Comparison of ENCODE assay signal across 9 mouse cellular contexts in the genomic region with DNA sequence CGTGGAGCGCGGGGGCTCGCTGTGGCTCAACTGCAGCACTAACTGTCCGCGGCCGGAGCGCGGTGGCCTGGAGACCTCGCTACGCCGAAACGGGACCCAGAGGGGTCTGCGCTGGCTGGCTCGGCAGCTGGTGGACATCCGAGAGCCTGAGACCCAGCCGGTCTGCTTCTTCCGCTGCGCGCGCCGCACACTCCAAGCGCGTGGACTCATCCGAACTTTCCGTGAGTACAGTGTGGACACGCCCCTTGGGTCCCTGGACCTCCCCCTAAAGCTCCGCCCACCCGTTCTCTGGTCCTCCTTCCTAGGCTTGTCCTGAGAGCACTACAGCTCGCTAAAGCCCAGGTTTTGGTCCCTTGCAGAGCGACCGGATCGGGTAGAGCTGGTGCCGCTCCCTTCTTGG. TPM values are rescaled to one million over a fixed set of nuclear protein-coding genes. Genes with fewer than 3 reads are reported as not detected.
DNase-seq lines count a peak whose midpoint lies in the region; ATAC-seq and TF ChIP-seq lines count a peak whose summit lies in the region.
"Had no signal": no experiment of that assay in that cellular context is flagged by ENCODE, and none has a peak within 500 bp of the region (broad histone marks: within the 10 kb centered on the region; RNA-seq: fewer than 3 reads in every experiment).

No protein-coding gene starts in this region.

- peaks cover 65% of the 10 kb centered on the region for H3K27me3 ChIP-seq in liver, embryonic 11.5 days (replicated peaks; ENCODE audit: control insufficient read depth, insufficient read depth, low read length)
- no peaks in the 10 kb centered on the region; the same call in 1 of the 2 replicates for H3K27me3 ChIP-seq in testis, adult 2 months (ENCODE audit: control insufficient read depth, insufficient read depth, low read length)

- ATAC-seq in liver, embryonic 11.5 days (replicated peaks; ENCODE audit: low FRiP score), result peak; percentile 56
- ATAC-seq in monocyte, adult 5-6 weeks (replicated peaks; ENCODE audit: insufficient number of reproducible peaks, low FRiP score, low TSS enrichment, poor library complexity, severe bottlenecking), result peak; percentile 67

- DNase-seq in 3134 (ENCODE audit: extremely low read depth, insufficient read length, low spot score), result peak; percentile 70
- DNase-seq in NIH3T3 (ENCODE audit: low read depth), result peak; percentile 94
- peak; percentile 79 for DNase-seq in embryo, embryonic 9.5 days (ENCODE audit: extremely low spot score)
- peak; percentile 87 for DNase-seq in heart, adult 8-10 months (ENCODE audit: low spot score)
- peak; percentile 88 to 93 for DNase-seq in kidney, adult 8-10 months
- peak; percentile 86 for DNase-seq in liver, embryonic 11.5 days (ENCODE audit: low spot score)

- H3K4me2 ChIP-seq in liver, embryonic 11.5 days, result peak overlapping the region; percentile 100

- H3K36me3 ChIP-seq in liver, embryonic 11.5 days (ENCODE audit: control insufficient read depth, insufficient read depth, low read length), result no peaks in the 10 kb centered on the region
- H3K36me3 ChIP-seq in testis, adult 2 months (ENCODE audit: control insufficient read depth, insufficient read depth, low read length), result no peaks in the 10 kb centered on the region

- H3K9ac ChIP-seq in liver, embryonic 11.5 days (ENCODE audit: low read depth, low read length), result peak overlapping the region; percentile 42

- peaks cover 48% of the 10 kb centered on the region for H3K4me1 ChIP-seq in liver, embryonic 11.5 days (replicated peaks; ENCODE audit: control insufficient read depth, insufficient read depth, low read length)
- peaks cover 60% of the 10 kb centered on the region for H3K4me1 ChIP-seq in testis, adult 2 months (ENCODE audit: control insufficient read depth, insufficient read depth, low read length)

- WGBS in liver, embryonic 11.5 days, result under 1% methylated on average over 34 of the region's 34 CpGs

- no peak for TF ChIP-seq POLR2A in testis, adult 2 months (IDR thresholded peaks at IDR 0.05; ENCODE audit: control insufficient read depth, low read depth, low read length)

- TF ChIP-seq CTCF in testis, adult 2 months (IDR thresholded peaks at IDR 0.05; ENCODE audit: control insufficient read depth, insufficient read depth, insufficient replicate concordance, low read depth, low read length), result no peak

- H3K9me3 ChIP-seq in liver, embryonic 11.5 days (ENCODE audit: control insufficient read depth, low read length), result no peaks in the 10 kb centered on the region

- no peak overlapping the region for H3K27ac ChIP-seq in liver, embryonic 11.5 days (ENCODE audit: low read depth, low read length)
- H3K27ac ChIP-seq in testis, adult 2 months (ENCODE audit: control insufficient read depth, insufficient read depth, low read depth, low read length), result no peak overlapping the region

- H3K4me3 ChIP-seq in liver, embryonic 11.5 days (ENCODE audit: low read depth, low read length), result peak overlapping the region; percentile 65
- peak overlapping the region; percentile 83 for H3K4me3 ChIP-seq in testis, adult 2 months (ENCODE audit: control insufficient read depth, low read depth, low read length)

RNA-seq across cellular contexts. Expression of gene Icam5, which starts 1.3 kb away (rescaled TPM):
- total RNA-seq in heart, adult 8-10 months (2022), result under 1 TPM in 1 of 4 experiments, not detected in 3; 0.12 TPM
- 0.37 and 0.44 TPM in 2 replicates for polyA plus RNA-seq in liver, embryonic 11.5 days (2014; fragmentation: Nextera tagmentation; extraction: Ambion mirVana)
- total RNA-seq in monocyte, adult 5-6 weeks (2017), result not detected in 3 replicates
- polyA plus RNA-seq in testis, adult 2 months (2012; rRNA removed), result 4.0 and 4.2 TPM in 2 replicates

RNA-seq across cellular contexts. Expression of gene Icam4, which starts 4.0 kb away (rescaled TPM):
- total RNA-seq in heart, adult 8-10 months (2022), result 1 to 10 TPM in 1 of 4 experiments, under 1 TPM in 3; 0.27 to 1.9 (median 0.74) TPM
- 146 and 147 TPM in 2 replicates for polyA plus RNA-seq in liver, embryonic 11.5 days (2014; fragmentation: Nextera tagmentation; extraction: Ambion mirVana)
- total RNA-seq in monocyte, adult 5-6 weeks (2017), result 1.6 to 3.0 TPM in 2 of 3 replicates, not detected in the other
- 0.21 and 0.30 TPM in 2 replicates for polyA plus RNA-seq in testis, adult 2 months (2012; rRNA removed)

RNA-seq across cellular contexts. Expression of gene Icam1, which starts 17.4 kb away (rescaled TPM):
- total RNA-seq in heart, adult 8-10 months (2022), result 10 to 100 TPM in 2 of 4 experiments, 1 to 10 TPM in 2; 7.5 to 11.3 (median 9.9) TPM
- 12.2 and 13.0 TPM in 2 replicates for polyA plus RNA-seq in liver, embryonic 11.5 days (2014; fragmentation: Nextera tagmentation; extraction: Ambion mirVana)
- total RNA-seq in monocyte, adult 5-6 weeks (2017), result 55.1 to 94.2 TPM (median 67.6 TPM) in 3 replicates
- polyA plus RNA-seq in testis, adult 2 months (2012; rRNA removed), result 1.8 TPM in 2 replicates

RNA-seq across cellular contexts. Expression of gene Mrpl4, which starts 30.6 kb away (rescaled TPM):
- total RNA-seq in heart, adult 8-10 months (2022), result 100 to 1,000 TPM; 135 to 142 (median 136) TPM
- polyA plus RNA-seq in liver, embryonic 11.5 days (2014; fragmentation: Nextera tagmentation; extraction: Ambion mirVana), result 138 and 145 TPM in 2 replicates
- total RNA-seq in monocyte, adult 5-6 weeks (2017), result 21.9 to 41.1 TPM (median 25.6 TPM) in 3 replicates
- 45.1 and 51.5 TPM in 2 replicates for polyA plus RNA-seq in testis, adult 2 months (2012; rRNA removed)

RNA-seq across cellular contexts. Expression of gene Zglp1, which starts 33.8 kb away (rescaled TPM):
- total RNA-seq in heart, adult 8-10 months (2022), result not detected
- polyA plus RNA-seq in liver, embryonic 11.5 days (2014; fragmentation: Nextera tagmentation; extraction: Ambion mirVana), result 0.67 and 1.4 TPM in 2 replicates
- total RNA-seq in monocyte, adult 5-6 weeks (2017), result 0.49 TPM in 1 of 3 replicates, not detected in the others
- polyA plus RNA-seq in testis, adult 2 months (2012; rRNA removed), result 1.7 and 2.4 TPM in 2 replicates
- polyA plus RNA-seq: gonadal fat pad, adult 2 months had no signal
